Mouse (Mus musculus) intestine, embryonic 16.5 days (tissue): ENCODE data around the gene St6galnac5. TPM values are rescaled to one million over a fixed set of nuclear protein-coding genes. Genes with fewer than 3 reads are reported as not detected.

Experiments used
- ATAC-seq: fragments of 200-750 bp; cut with Nextera tagmentation; 2 replicates; pipeline ENCODE4 v1.8.0; 2017; ENCODE audit warnings: moderate TSS enrichment, moderate library complexity
- H3K27ac ChIP-seq: fragments of 300-500 bp; sonication (generic); 2 replicates; pipeline ENCODE4 v1.5.1; 2014; ENCODE audit warnings: mild to moderate bottlenecking, low read length
- H3K27me3 ChIP-seq: fragments of 300-500 bp; sonication (generic); replicated peaks from 2 replicates; pipeline ENCODE4 v1.6.1; 2014; ENCODE audit warnings: low read length, control low read depth, mixed read lengths; ENCODE audit not compliant: control insufficient read depth, insufficient read depth
- H3K36me3 ChIP-seq: fragments of 300-500 bp; sonication (generic); 2 replicates; pipeline ENCODE4 v1.6.1; 2014; ENCODE audit warnings: low read length, control low read depth; ENCODE audit not compliant: control insufficient read depth, insufficient read depth
- H3K4me1 ChIP-seq: fragments of 300-500 bp; sonication (generic); 2 replicates; pipeline ENCODE4 v1.6.1; 2014; ENCODE audit warnings: low read length, control low read depth, mixed read lengths; ENCODE audit not compliant: control insufficient read depth, insufficient read depth
- H3K4me2 ChIP-seq: fragments of 300-500 bp; sonication (generic); 2 replicates; pipeline ENCODE4 v1.6.1; 2014; ENCODE audit warnings: low read depth, low read length, control low read depth
- H3K4me3 ChIP-seq: fragments of 300-500 bp; sonication (generic); 2 replicates; pipeline ENCODE4 v1.5.1; 2014; ENCODE audit warnings: mild to moderate bottlenecking, low read length
- H3K9ac ChIP-seq: fragments of 300-500 bp; sonication (generic); 2 replicates; pipeline ENCODE4 v1.6.1; 2014; ENCODE audit warnings: low read depth, low read length
- H3K9me3 ChIP-seq: fragments of 300-500 bp; sonication (generic); 2 replicates; pipeline ENCODE4 v1.6.1; 2016; ENCODE audit warnings: low read length, control low read depth; ENCODE audit not compliant: control insufficient read depth
- WGBS: fragments of 180-500 bp; shearing (Covaris S2); extraction: QIAGEN DNeasy Blood & Tissue Kit; methylation state at CpG from one replicate; pipeline ENCODE4 v1.1.7; 2014; 5-methylcytosine and 5-hydroxymethylcytosine counted together
- polyA plus RNA-seq: library from polyadenylated mRNA; unstranded; fragments of >200 nt; fragmentation: Nextera tagmentation; extraction: Ambion mirVana; gene quantifications from 2 replicates; pipeline ENCODE4 v1.2.1, GENCODE M21; 2015

St6galnac5 gene
- polyA plus RNA-seq, 1 experiment from 2014 or later: 0.28 TPM

DNA sequence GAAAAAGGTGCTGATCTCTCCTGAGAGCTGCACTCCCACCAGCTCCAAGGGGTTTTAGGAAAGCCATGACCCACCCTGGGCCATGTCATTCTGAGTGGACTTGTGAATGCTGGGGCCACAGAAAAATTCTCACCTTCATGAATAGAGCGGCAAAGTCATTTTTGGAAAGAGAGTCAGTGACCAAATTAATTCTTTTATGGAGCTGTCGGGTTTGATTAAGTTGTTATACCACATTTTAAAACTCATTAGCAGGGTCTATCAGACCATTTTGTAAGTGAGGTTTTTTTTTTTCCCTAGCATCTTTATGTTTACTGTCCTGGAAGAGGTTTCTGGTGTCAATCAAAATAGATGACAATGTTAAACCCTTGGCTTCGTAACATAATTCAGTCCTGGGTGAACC is 98.5 kb downstream of the St6galnac5 start:
- ATAC-seq: no peak
- H3K9me3 ChIP-seq: no peaks in the 10 kb centered on the region
- no peak overlapping the region for H3K27ac ChIP-seq
- H3K36me3 ChIP-seq: no peaks in the 10 kb centered on the region
- WGBS: 82% methylated on average over 3 of the region's 3 CpGs
- H3K4me3 ChIP-seq: no peak overlapping the region
- H3K27me3 ChIP-seq: no peaks in the 10 kb centered on the region
- H3K4me2 ChIP-seq: no peak overlapping the region
- no peak overlapping the region for H3K9ac ChIP-seq
- H3K4me1 ChIP-seq: peaks cover 4% of the 10 kb centered on the region; the same call in 1 of the 2 replicates

DNA sequence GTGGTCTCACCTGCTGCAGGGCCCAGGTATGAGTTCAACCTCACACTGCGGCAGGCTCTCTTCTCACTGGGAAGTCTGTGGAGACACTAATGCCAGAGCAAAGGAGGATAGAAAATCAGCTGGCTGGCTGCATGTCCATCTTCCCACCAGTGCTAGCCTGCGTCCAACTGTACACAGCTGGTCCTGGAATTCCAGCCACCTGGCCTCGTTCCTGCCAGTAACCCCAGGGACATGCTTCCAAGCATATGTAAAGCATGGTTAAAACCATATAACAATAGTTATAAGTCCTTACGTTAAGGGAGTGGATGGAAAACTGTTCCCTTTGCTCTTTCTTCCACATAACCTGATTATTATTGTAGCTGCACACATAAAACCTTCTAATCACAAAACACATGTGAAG is 100.3 kb downstream of the St6galnac5 start:
- Histone ChIP-seq H3K4me3 (no peak overlapping the region), H3K36me3 (no peaks in the 10 kb centered on the region), H3K27ac (no peak overlapping the region), H3K4me2 (no peak overlapping the region), H3K9ac (no peak overlapping the region), H3K27me3 (no peaks in the 10 kb centered on the region), H3K9me3 (no peaks in the 10 kb centered on the region), H3K4me1 (peaks cover 4% of the 10 kb centered on the region; the same call in 1 of the 2 replicates)
- no peak for ATAC-seq
- WGBS: 61% methylated on average over 4 of the region's 4 CpGs

DNA sequence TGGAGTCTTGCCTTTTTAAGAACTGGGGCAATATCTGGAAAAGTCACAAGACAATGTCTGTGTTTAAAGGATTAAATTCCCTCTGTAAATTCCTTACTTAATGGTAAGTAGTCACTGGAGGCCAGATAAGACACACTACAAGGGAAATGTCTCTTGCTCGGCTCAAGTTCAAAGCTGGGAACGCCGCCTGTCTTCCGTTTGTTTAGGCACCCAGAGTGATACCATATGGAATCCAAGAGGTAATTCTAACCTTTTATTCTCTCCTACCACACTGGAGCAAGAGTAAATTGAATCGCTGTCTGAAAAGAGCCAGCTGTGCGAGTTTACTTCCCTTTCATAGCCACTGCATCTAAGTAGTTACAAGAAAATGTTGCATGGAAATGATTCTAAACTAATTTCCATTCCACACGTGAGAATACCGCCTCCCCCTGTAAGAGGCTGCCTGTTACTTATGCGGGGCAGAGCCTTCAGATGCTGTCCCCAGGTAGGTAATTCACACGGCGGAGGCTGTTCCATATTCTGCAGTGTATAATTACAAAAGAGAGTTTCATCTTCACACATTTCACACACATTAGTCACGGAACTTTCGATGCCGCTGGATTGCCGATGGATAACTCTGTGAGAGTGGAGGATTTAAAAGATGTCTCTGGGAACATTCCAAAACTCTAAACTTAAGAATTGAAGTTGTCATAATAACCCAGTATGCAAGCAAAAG is 101.8 kb downstream of the St6galnac5 start:
- no peak overlapping the region; the same call in 1 of the 2 replicates for H3K4me2 ChIP-seq
- no peak overlapping the region for H3K9ac ChIP-seq
- H3K4me3 ChIP-seq: no peak overlapping the region
- no peaks in the 10 kb centered on the region for H3K9me3 ChIP-seq
- H3K27me3 ChIP-seq: no peaks in the 10 kb centered on the region
- ATAC-seq: no peak
- no peak overlapping the region for H3K27ac ChIP-seq
- no peaks in the 10 kb centered on the region for H3K36me3 ChIP-seq
- WGBS: 37% methylated on average over 15 of the region's 15 CpGs
- peaks cover 4% of the 10 kb centered on the region; the same call in 1 of the 2 replicates for H3K4me1 ChIP-seq

DNA sequence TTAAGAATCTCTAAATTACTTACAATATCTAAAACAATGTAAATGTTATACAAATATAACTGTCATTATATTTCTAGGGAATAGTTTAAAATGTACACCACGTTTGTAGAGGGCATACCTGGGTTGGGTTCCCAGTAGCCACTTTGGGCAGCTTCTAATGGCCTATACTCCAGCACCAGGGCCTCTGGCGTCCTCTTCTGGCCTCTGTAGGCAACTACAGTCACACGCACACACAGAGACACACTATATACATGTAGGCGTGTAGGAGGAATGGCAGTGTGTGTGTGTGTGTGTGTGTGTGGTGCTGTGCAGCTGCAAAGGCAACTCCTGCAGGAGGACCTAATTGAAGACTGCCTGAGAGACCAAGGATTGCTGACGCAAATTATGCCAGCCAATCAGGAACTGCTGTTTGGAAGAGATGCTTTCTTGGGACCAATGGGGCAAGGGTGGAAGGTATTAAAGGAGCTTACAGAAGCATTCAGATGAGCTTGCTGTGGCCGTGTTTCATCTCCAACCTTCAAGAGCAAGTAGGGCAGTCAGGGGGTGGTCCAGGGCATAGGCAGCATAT is 106.2 kb downstream of the St6galnac5 start:
- no peak overlapping the region for H3K27ac ChIP-seq
- H3K4me2 ChIP-seq: no peak overlapping the region
- no peaks in the 10 kb centered on the region for H3K4me1 ChIP-seq
- WGBS: 86% methylated on average over 6 of the region's 6 CpGs
- no peaks in the 10 kb centered on the region for H3K27me3 ChIP-seq
- no peak overlapping the region for H3K9ac ChIP-seq
- ATAC-seq: no peak
- no peaks in the 10 kb centered on the region for H3K36me3 ChIP-seq
- H3K9me3 ChIP-seq: no peaks in the 10 kb centered on the region
- H3K4me3 ChIP-seq: no peak overlapping the region

DNA sequence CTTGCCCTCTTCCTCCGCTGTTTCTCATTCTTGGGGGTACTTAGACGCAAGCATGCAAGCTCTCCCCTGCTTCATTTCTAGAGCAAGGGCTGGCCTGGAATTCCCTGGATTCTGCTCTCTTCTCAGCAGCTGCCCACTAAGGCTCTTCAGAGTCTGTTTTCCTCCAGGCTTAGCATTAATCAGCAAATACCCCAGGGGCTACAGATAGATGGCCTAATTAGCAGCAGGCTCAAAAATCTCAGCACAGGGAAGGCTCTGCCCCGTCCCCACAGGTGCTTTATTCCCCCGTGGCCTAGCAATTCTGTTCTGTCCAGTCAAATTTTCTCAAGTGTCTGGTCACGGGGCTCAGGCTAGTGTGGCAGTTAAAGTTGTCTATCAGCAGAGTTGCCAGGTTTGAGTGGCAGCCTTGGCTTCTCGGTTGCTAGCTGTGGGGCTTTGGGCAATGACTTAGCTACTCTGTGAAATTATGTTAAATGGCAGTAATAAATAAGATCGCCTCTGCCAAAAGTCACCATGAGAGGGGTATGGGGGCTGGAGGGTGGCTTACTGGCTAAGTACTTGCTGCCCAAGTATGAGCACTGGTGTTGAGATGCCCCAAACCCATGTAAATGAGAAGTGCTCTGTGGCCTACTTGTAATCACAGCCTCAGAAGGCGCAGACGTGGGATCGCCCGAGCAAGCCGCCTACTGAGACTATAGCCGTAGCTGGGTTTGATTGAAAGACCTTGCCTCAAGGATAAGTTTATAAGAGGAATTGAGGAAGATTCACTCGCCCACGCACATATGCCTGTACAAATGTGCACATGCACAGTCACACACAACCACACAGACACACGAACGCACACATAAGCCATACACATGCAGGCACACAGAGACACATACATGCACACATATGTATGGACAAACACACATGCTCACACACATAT is 107.4 kb downstream of the St6galnac5 start:
- ATAC-seq: no peak
- Histone ChIP-seq H3K27ac (no peak overlapping the region), H3K4me1 (no peaks in the 10 kb centered on the region), H3K4me2 (no peak overlapping the region), H3K27me3 (no peaks in the 10 kb centered on the region), H3K9ac (no peak overlapping the region), H3K36me3 (no peaks in the 10 kb centered on the region), H3K9me3 (no peaks in the 10 kb centered on the region), H3K4me3 (no peak overlapping the region)
- WGBS: 92% methylated on average over 17 of the region's 17 CpGs

DNA sequence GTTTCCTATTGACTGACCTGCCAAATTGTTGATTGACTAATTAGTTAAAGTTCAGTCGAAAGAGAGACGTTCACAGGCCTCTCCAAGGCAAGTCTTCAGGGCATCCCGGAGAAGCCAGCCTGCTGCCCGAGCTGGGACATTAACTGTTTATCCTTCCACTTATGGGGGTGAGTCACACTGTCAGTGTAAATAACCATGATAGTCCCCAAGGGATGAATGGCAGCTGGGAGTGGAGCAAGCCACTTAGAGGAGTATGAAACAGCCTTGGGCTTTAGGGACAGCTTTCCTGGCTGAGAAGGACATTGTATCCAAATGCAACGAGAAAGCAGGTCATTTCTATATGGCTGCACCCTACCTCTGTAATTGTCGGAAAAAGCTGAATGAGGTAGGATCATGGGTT is 109.5 kb downstream of the St6galnac5 start:
- Histone ChIP-seq H3K4me3 (no peak overlapping the region), H3K27ac (no peak overlapping the region), H3K9ac (no peak overlapping the region), H3K4me2 (no peak overlapping the region), H3K4me1 (no peaks in the 10 kb centered on the region), H3K27me3 (no peaks in the 10 kb centered on the region), H3K9me3 (no peaks in the 10 kb centered on the region), H3K36me3 (no peaks in the 10 kb centered on the region)
- no peak for ATAC-seq
- 52% methylated on average over 6 of the region's 6 CpGs for WGBS

DNA sequence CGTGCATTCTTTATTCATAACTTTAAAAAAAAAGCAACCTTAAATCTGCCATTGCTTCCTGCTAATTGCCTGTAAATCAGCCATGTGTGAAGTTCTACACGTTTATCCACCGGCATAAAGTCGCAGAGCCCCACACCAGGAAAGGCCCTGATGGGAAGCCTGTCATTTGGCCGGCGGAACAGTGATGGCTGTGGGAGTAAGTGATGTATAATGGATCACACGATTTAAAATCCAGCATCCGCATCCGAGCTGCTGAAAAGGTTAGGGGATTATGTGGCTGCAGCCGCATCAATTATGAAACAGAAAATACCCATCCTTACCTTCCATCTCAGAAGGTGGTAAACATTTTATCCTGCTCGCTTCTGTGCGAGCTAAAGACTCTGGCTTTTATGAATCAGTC is 110.0 kb downstream of the St6galnac5 start:
- Histone ChIP-seq H3K4me2 (no peak overlapping the region), H3K4me1 (no peaks in the 10 kb centered on the region), H3K27ac (no peak overlapping the region), H3K27me3 (no peaks in the 10 kb centered on the region), H3K9ac (no peak overlapping the region), H3K36me3 (no peaks in the 10 kb centered on the region), H3K4me3 (no peak overlapping the region), H3K9me3 (no peaks in the 10 kb centered on the region)
- no peak for ATAC-seq
- WGBS: 85% methylated on average over 12 of the region's 12 CpGs

DNA sequence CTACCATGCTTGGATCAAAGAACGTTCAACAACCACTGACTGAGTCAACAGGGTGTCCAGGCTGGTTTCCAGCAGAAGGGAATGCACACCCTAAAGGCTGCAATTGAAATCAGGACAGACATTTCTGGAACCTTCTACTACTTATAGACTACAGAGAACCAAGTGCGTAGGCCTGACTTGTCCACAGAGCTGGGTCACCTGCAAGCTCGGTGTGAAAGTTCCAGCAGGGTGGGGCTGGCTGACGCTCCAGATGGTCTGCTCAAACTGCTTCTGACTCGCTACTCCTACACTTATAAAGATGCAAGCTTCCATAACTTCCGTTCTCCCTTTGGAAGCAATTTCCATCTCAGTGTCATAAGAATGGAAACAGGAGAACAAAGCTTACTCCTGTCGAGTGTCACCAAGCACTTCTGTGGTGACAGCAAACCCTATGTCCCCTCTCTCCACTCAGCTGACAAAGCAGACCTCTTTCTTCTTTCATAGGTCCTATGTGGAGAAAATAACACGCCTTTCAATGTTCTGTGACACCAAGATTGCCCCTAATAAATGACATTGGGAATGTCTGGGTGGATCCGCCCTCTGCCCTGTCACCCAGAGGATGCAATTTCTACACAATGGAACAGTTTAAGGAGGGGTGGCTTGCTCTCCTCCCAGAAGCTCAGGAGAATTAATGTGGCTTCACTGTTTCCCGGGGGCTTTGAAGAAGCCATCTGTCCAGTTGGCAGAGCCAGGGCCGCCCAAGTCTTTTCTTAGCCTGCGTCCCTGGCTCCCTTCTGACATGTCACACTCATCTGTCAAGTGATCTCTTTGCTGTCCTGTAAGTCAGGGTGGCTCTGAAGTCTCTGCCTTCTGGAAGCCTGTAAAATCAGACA is 114.2 kb downstream of the St6galnac5 start:
- Histone ChIP-seq H3K9me3 (no peaks in the 10 kb centered on the region), H3K36me3 (no peaks in the 10 kb centered on the region), H3K4me2 (no peak overlapping the region), H3K27me3 (no peaks in the 10 kb centered on the region), H3K4me1 (no peaks in the 10 kb centered on the region), H3K27ac (no peak overlapping the region), H3K4me3 (no peak overlapping the region), H3K9ac (no peak overlapping the region)
- ATAC-seq: no peak
- WGBS: 73% methylated on average over 12 of the region's 12 CpGs
